Mouse (Mus musculus) olfactory bulb, adult 2 months (tissue): ENCODE results near the gene Tmem184c. TPM values are rescaled to one million over a fixed set of nuclear protein-coding genes. Genes with fewer than 3 reads are reported as not detected.

Source experiments
- H3K27ac ChIP-seq: fragments of 200-500 bp; 2 replicates; pipeline ENCODE4 v1.5.1; 2012; ENCODE audit warnings: low read depth, low read length; ENCODE audit not compliant: insufficient read depth
- H3K4me1 ChIP-seq: fragments of 200-500 bp; 2 replicates; pipeline ENCODE4 v1.6.1; 2012; ENCODE audit warnings: low read length; ENCODE audit not compliant: control insufficient read depth, insufficient read depth
- H3K4me3 ChIP-seq: fragments of 200-500 bp; 2 replicates; pipeline ENCODE4 v1.5.1; 2012; ENCODE audit warnings: mild to moderate bottlenecking, low read depth, low read length, moderate library complexity; ENCODE audit not compliant: insufficient read depth
- CTCF ChIP-seq: fragments of 200-500 bp; IDR thresholded peaks from 2 replicates; pipeline ENCODE4 v1.5.1; 2012; ENCODE audit warnings: low read depth, mild to moderate bottlenecking, low read length, moderate library complexity; ENCODE audit not compliant: insufficient read depth
- POLR2A ChIP-seq: fragments of 200-500 bp; IDR thresholded peaks from 2 replicates; pipeline ENCODE4 v1.6.1; 2012; ENCODE audit warnings: mild to moderate bottlenecking, low read depth, low read length, moderate library complexity; ENCODE audit not compliant: insufficient read depth
- WGBS: fragments of 180-500 bp; shearing (Covaris S2); methylation state at CpG from one replicate; pipeline ENCODE4 v1.1.7; 2018; 5-methylcytosine and 5-hydroxymethylcytosine counted together
- polyA plus RNA-seq: library from polyadenylated mRNA; stranded (reverse); fragments of >200 nt; gene quantifications from 2 replicates; pipeline ENCODE4 v1.2.4, GENCODE M21; 2012; ENCODE audit warnings: low replicate concordance; ENCODE audit not compliant: missing spikeins, insufficient read depth, insufficient read length

Tmem184c gene
- polyA plus RNA-seq, 1 experiment: not detected

DNA sequence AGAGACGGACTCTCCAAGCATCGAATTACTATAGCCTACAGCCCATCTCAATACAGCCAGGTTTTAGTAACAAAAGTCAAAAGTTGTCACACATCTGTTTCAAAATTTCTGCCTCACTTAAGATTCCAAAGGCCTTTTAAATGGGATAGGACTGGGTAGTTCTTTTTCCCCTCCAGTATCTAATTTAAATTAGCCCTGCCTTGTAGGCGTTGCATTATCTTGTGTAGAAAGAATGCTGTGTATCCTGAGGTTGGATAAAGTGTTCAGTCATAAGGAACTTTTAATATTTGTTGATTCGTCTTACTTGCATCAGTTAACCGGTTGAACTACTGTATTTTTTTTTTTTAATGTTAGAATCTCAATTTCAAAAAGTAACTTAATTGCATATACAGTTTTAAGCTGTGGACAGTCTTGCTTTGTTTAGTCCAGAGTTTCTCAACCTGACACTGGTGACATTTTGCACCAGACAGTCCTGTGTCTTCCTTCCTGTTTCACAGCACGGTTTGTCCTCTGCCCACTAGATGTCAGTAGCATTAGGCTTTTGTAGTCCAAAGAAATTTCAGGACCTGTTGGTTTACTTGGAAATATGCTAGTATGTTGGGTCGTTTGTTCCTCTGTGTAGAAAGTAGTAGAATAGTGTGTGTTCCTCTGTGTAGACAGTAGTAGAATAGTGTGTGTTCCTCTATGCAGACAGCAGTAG, 60.5 kb downstream of the Tmem184c start:
- Histone ChIP-seq H3K27ac (no peak overlapping the region), H3K4me3 (peak overlapping the region; percentile 80), H3K4me1 (peaks cover 3% of the 10 kb centered on the region; the same call in 1 of the 2 replicates)
- 11% methylated on average over 7 of the region's 7 CpGs for WGBS
- no peak for TF ChIP-seq POLR2A
- TF ChIP-seq CTCF: no peak

DNA sequence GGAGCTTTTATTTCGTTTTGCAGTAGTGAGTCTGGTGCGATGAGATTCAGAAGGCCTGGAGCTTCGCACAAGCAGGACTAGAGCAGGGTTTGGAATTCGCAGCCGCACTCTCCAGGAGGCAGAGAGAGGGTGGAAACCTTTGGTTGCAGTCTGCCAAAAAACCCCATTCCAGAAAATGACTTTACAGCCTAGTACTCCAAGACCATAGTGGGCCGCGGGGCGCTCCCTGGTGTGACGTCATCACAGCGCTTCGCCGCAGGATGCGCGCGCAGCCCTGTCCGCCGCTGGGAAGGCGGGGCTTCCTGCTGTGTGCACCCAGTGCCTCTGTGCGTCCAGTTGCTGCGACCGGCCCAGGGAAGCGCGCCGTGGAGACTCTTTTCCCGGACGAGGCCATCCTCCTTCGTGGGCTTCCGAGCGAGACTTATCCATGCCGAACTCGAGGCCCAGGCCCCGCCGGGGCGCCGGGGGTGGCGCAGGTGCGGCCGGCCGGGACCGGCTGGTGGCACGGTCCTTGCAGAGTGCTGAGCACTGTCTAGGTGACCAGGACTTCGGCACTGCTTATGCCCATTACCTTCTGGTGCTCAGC, 61.3 kb downstream of the Tmem184c start, which contains the start of gene Prmt9:
TSS of gene Prmt9 (plus strand) at position 277 of the 586 bp plus-strand sequence.
- Histone ChIP-seq H3K4me3 (peak within 1 kb of the TSS; percentile 80), H3K4me1 (peaks cover 3% of the 10 kb centered on the region; the same call in 1 of the 2 replicates), H3K27ac (peak within 1 kb of the TSS; percentile 63)
- 2% methylated on average over 42 of the region's 42 CpGs for WGBS
- peak; percentile 78 for TF ChIP-seq POLR2A
- no peak for TF ChIP-seq CTCF

Other genes starting within 250 kb of the Tmem184c start
- not detected in 2 replicates for gene Arhgap10, start 92.7 kb downstream of the Tmem184c start, polyA plus RNA-seq
- not detected in 2 replicates for gene Prmt9, start 61.3 kb downstream of the Tmem184c start, polyA plus RNA-seq
- not detected in 2 replicates for gene Ednra, start 113.8 kb upstream of the Tmem184c start, polyA plus RNA-seq